Mouse (Mus musculus) limb, embryonic 14.5 days (tissue): Measurements from ENCODE around the gene Lrrc75a. TPM values are rescaled to one million over a fixed set of nuclear protein-coding genes. Genes with fewer than 3 reads are reported as not detected.
A peak's percentile ranks its signal among the peaks of the same experiment; 100 is the strongest.

Experiments
- ATAC-seq: fragments of 200-750 bp; cut with Nextera tagmentation; 2 replicates; pipeline ENCODE4 v1.8.0; 2017; ENCODE audit warnings: low read depth, moderate number of reproducible peaks, moderate TSS enrichment; ENCODE audit not compliant: low FRiP score
- DNase-seq: peaks from one replicate; pipeline ENCODE4 v3.0.0-alpha.2; 2015; ENCODE audit warnings: low spot score
- H3K27ac ChIP-seq: fragments of 300-500 bp; sonication (generic); replicated peaks from 2 replicates; pipeline ENCODE4 v1.5.1; 2014; ENCODE audit warnings: low read depth, mild to moderate bottlenecking, low read length, moderate library complexity, mixed read lengths
- H3K27me3 ChIP-seq: fragments of 300-500 bp; sonication (generic); 2 replicates; pipeline ENCODE4 v1.6.1; 2014; ENCODE audit warnings: low read length, mixed read lengths; ENCODE audit not compliant: control insufficient read depth, insufficient read depth
- H3K36me3 ChIP-seq: fragments of 300-500 bp; sonication (generic); 2 replicates; pipeline ENCODE4 v1.6.1; 2014; ENCODE audit warnings: mild to moderate bottlenecking, low read length, moderate library complexity, mixed read lengths; ENCODE audit not compliant: control insufficient read depth, insufficient read depth
- H3K4me1 ChIP-seq: fragments of 300-500 bp; sonication (generic); 2 replicates; pipeline ENCODE4 v1.6.1; 2014; ENCODE audit warnings: antibody characterized with exemption, low read length, mixed read lengths; ENCODE audit not compliant: control insufficient read depth, insufficient read depth
- H3K4me2 ChIP-seq: fragments of 300-500 bp; sonication (generic); replicated peaks from 2 replicates; pipeline ENCODE4 v1.6.1; 2014; ENCODE audit warnings: low read depth, mild to moderate bottlenecking, low read length, moderate library complexity; ENCODE audit not compliant: severe bottlenecking
- H3K4me3 ChIP-seq: fragments of 300-500 bp; sonication (generic); replicated peaks from 2 replicates; pipeline ENCODE4 v1.5.1; 2014; ENCODE audit warnings: low read length
- H3K9ac ChIP-seq: fragments of 300-500 bp; sonication (generic); 2 replicates; pipeline ENCODE4 v1.6.1; 2014; ENCODE audit warnings: mild to moderate bottlenecking, low read depth, low read length, moderate library complexity; ENCODE audit not compliant: severe bottlenecking
- H3K9me3 ChIP-seq: fragments of 300-500 bp; sonication (generic); 2 replicates; pipeline ENCODE4 v1.6.1; 2016; ENCODE audit warnings: low read length; ENCODE audit not compliant: control insufficient read depth
- POLR2A ChIP-seq: fragments of 200-500 bp; IDR thresholded peaks from 2 replicates; pipeline ENCODE4 v1.8.0; 2012; ENCODE audit warnings: inconsistent platforms, mild to moderate bottlenecking, moderate library complexity, borderline replicate concordance; ENCODE audit not compliant: insufficient read depth, insufficient read length; ENCODE audit errors: extremely low read depth
- WGBS: fragments of 180-500 bp; shearing (Covaris S2); extraction: QIAGEN DNeasy Blood & Tissue Kit; methylation state at CpG from one replicate; pipeline ENCODE4 v1.1.7; 2014; 5-methylcytosine and 5-hydroxymethylcytosine counted together
- polyA plus RNA-seq, 2 experiments: library from polyadenylated mRNA; depleted of rRNA in 1 of 2; stranded (reverse) in 1 of 2; unstranded in 1 of 2; fragments of >200 nt; fragmentation: Nextera tagmentation in 1 of 2; extraction: Ambion mirVana in 1 of 2; gene quantifications; 2 replicates each; pipeline versions ENCODE4 v1.2.1 to v1.2.3; 2012 to 2014

Gene Lrrc75a
- polyA plus RNA-seq, 2 experiments: 13.7 to 19.2 TPM

DNA sequence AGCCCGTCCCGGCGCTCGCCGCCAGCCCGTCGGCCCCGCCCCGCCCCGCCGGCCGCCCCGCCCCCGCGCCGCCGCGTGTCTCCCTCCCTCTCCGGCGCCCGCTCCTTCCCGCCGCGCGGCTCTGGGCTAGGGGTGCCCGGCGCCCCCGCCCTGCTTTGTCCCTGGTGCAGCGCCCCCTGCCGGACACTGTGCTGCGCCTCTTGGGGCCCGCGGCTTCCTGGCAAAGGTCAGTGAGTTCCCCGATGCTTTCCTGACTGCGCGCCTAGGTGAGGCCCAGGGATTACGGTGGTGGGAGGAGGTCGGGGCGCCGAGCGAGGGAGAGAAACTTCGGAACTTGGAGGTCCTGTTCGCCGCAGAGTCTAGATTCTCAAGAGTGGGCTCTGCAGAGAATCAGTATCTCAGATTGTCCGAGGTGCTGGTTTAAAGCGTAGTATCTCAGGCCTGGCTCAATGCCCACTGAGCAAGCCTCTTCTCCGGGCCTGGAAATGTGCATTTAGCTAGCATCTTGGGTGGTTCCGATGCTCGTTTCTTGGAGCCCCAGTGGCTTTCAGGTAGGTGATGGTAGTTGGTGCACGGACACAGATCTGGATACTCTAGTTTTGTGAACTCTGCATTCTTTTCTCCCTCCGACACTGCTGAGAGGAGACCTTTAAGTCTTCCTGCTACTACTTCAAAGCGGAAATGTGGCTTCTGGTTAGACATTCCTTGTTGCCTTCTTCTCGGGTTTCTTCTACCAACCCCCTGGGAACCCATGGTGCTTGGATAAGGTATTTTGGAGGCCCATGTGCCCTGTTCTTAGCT lies 468 bp upstream of the Lrrc75a start, which contains the start of gene Mmgt2:
TSS of gene Mmgt2 (plus strand) at position 74 of the 801 bp plus-strand sequence.
- H3K27me3 ChIP-seq: no peaks in the 10 kb centered on the region
- H3K9me3 ChIP-seq: no peaks in the 10 kb centered on the region
- peak within 1 kb of the TSS; percentile 76 for H3K4me3 ChIP-seq
- peaks cover 47% of the 10 kb centered on the region for H3K4me1 ChIP-seq
- H3K36me3 ChIP-seq: no peaks in the 10 kb centered on the region; the same call in 1 of the 2 replicates
- DNase-seq (peak; percentile 91), ATAC-seq (peak; percentile 87)
- H3K9ac ChIP-seq: peak within 1 kb of the TSS; percentile 80
- H3K4me2 ChIP-seq: peak within 1 kb of the TSS; percentile 90
- 1% methylated on average over 21 of the region's 53 CpGs for WGBS
- TF ChIP-seq POLR2A: peak; percentile 41; the same call in 1 of the 2 replicates
- peak within 1 kb of the TSS; percentile 85 for H3K27ac ChIP-seq

DNA sequence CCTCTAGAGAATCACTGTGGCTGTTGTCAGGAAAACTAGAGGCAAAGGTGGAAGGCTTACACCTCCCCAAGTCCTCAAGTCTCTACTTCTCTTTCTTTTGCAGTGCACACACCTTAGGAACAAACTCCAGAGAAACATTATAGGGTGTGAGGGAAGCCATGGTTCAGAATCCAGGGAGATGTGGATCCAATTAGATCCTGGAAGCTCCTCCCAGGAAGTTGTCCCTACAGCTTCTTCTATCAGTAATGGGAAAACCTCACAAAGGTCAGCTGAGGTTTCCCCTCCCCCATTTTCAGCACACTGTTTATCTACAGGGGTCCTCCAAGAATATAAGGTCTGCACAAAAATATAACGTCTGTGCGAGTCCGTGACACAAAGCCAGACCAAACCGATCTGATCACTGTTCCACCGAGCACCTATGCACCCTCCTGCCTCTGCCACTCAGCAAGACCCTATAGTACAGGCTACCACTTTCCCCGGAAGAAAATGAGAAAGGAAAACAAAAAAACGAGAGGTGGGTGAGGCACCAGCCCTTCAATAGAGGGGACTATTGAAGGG lies 1.3 kb downstream of the Lrrc75a start:
- DNase-seq (no peak), ATAC-seq (no peak)
- no peaks in the 10 kb centered on the region for H3K27me3 ChIP-seq
- no peak for TF ChIP-seq POLR2A
- peaks cover 61% of the 10 kb centered on the region for H3K4me1 ChIP-seq
- H3K4me3 ChIP-seq: peak overlapping the region; percentile 76
- peak overlapping the region; percentile 80; the same call in 1 of the 2 replicates for H3K9ac ChIP-seq
- peak overlapping the region; percentile 62 for H3K27ac ChIP-seq
- H3K4me2 ChIP-seq: peak overlapping the region; percentile 90
- WGBS: 39% methylated on average over 7 of the region's 7 CpGs
- H3K36me3 ChIP-seq: no peaks in the 10 kb centered on the region
- no peaks in the 10 kb centered on the region for H3K9me3 ChIP-seq

DNA sequence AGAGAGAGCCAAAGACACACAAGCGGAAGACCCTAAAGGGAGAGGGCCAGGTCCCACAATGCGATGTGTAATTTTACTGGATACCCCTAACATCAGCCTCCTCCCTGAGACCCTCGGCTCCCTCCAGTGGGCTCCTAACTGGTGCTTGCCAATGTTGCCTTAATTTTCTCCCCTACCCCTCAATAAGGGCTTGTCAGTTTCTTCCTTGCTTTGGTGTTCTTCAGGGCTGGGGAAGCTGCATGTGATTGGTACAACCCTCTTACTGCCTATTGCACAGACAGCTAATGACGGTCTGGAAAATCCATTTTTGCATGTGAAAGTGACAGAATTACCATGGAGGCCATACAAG lies 1.9 kb downstream of the Lrrc75a start:
- H3K4me1 ChIP-seq: peaks cover 61% of the 10 kb centered on the region
- H3K9ac ChIP-seq: 0 out of 2 replicates have a peak overlapping the region, but pooled peaks have one; percentile 34
- H3K4me3 ChIP-seq: peak overlapping the region; percentile 76
- H3K36me3 ChIP-seq: no peaks in the 10 kb centered on the region
- no peaks in the 10 kb centered on the region for H3K27me3 ChIP-seq
- no peaks in the 10 kb centered on the region for H3K9me3 ChIP-seq
- no peak for ATAC-seq
- no peak for TF ChIP-seq POLR2A
- no peak for DNase-seq
- WGBS: 17% methylated on average over 4 of the region's 4 CpGs
- H3K27ac ChIP-seq: peak overlapping the region; percentile 62
- peak overlapping the region; percentile 90 for H3K4me2 ChIP-seq

DNA sequence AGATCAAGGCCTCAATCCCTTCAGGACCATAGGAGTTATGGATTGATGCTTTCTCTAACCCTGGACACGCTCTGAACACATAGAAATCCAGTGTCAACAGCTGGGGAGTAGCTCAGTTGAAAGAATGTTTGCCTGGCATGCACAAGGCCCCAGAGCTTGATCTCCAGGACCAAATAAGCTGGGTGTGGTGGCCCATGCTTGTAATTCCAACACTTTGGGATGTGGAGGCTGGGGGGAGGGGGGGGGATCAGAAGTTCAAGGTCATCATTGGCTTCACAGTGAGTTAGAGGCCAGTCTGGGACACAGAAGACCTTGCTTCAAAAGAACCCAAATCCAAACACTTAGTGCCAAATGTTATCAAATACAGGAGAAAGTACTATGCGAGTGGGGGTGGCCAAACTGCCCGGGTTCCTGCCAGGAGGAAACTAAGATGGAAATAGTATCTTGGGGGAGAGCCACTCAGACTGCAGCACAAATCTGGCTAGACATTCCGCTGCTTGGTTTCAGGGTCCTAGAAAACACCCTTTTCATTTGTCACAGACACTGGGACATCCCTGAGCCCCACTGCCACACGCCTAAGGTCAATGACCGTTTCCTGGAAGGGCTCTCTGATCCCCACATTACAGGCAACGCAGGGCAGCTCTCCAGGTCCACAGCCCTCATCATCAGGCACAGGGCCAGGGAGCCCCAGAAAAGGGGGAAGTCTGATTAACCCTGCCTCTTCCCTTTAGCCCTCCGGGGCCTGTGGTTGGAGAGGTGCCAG lies 2.4 kb downstream of the Lrrc75a start:
- H3K4me2 ChIP-seq: peak overlapping the region; percentile 90
- 20% methylated on average over 8 of the region's 8 CpGs for WGBS
- no peaks in the 10 kb centered on the region for H3K36me3 ChIP-seq
- peaks cover 61% of the 10 kb centered on the region for H3K4me1 ChIP-seq
- peak overlapping the region; percentile 62 for H3K27ac ChIP-seq
- peak; percentile 59 for DNase-seq
- 0 out of 2 replicates have a peak, but pooled peaks have one; percentile 10 for ATAC-seq
- no peak for TF ChIP-seq POLR2A
- 0 out of 2 replicates have a peak overlapping the region, but pooled peaks have one; percentile 34 for H3K9ac ChIP-seq
- H3K9me3 ChIP-seq: no peaks in the 10 kb centered on the region
- peak overlapping the region; percentile 76 for H3K4me3 ChIP-seq
- H3K27me3 ChIP-seq: no peaks in the 10 kb centered on the region

- no peaks in the 10 kb centered on the region for H3K36me3 ChIP-seq
- WGBS: 86% methylated on average over 4 of the region's 4 CpGs
- H3K9ac ChIP-seq: no peak overlapping the region
- H3K4me3 ChIP-seq: peak overlapping the region; percentile 76; the same call in 1 of the 2 replicates
- TF ChIP-seq POLR2A: no peak
- H3K9me3 ChIP-seq: no peaks in the 10 kb centered on the region
- peaks cover 61% of the 10 kb centered on the region for H3K4me1 ChIP-seq
- ATAC-seq: no peak
- H3K4me2 ChIP-seq: peak overlapping the region; percentile 90
- no peaks in the 10 kb centered on the region for H3K27me3 ChIP-seq
- no peak for DNase-seq
- peak overlapping the region; percentile 62 for H3K27ac ChIP-seq
Measured at GRCm38 (mm10) chr11:62645337-62645675, 3.0 kb downstream of the Lrrc75a start.
